ENCODE assay signal across 11 mouse cellular contexts in the genomic region with DNA sequence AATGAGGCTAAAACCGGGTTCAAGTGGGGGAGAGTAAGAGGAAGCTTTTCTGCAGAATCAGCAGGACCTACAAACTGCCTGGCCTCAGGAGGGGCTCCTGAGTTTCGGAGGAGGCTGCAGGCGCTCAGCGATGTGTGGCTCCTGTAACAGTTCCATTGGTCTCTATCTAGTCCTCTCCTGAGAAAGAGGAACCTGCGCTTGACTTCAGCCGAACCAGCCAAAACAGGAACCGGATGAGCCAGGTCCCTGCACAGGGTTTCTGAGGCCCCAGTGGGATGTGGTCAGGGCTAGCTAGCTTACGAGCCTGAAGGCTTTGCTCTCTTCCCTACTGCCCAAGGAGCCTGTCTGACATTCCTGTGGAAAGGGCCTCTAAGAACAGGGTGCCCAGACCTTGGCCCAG. TPM values are rescaled to one million over a fixed set of nuclear protein-coding genes. Genes with fewer than 3 reads are reported as not detected.
DNase-seq lines count a peak whose midpoint lies in the region; ATAC-seq lines count a peak whose summit lies in the region.
"Had no signal": no experiment of that assay in that cellular context is flagged by ENCODE, and none has a peak within 500 bp of the region (broad histone marks: within the 10 kb centered on the region; RNA-seq: fewer than 3 reads in every experiment).

No protein-coding gene starts in this region.

- peak; percentile 55 for DNase-seq in layer of hippocampus, adult 11-12 months (ENCODE audit: low spot score)
- no peak for DNase-seq in layer of hippocampus, postnatal 36 days
- DNase-seq in c-Kit-positive CD71-negative TER-119-negative erythroid progenitor cells, embryonic 14.5 days (ENCODE audit: low read depth): peak; percentile 67
- DNase-seq in thymus, postnatal 0 days (ENCODE audit: low spot score): peak; percentile 70
- DNase-seq in hindbrain, embryonic 14.5 days (ENCODE audit: low spot score): no peak
- no peak for DNase-seq in hindbrain, embryonic 10.5 days (ENCODE audit: low spot score)
- DNase-seq in right cerebral cortex, adult 18-20 months: no peak
- DNase-seq: cerebellum, adult 8-10 months had no signal

- no peaks in the 10 kb centered on the region; the same call in 1 of the 2 replicates for H3K4me1 ChIP-seq in hindbrain, embryonic 14.5 days (replicated peaks; ENCODE audit: control insufficient read depth, insufficient read depth, low read length)
- H3K4me1 ChIP-seq in hindbrain, embryonic 10.5 days (replicated peaks): peaks cover 11% of the 10 kb centered on the region

- H3K4me2 ChIP-seq in hindbrain, embryonic 14.5 days (replicated peaks): no peak overlapping the region

- H3K27ac ChIP-seq in hindbrain, embryonic 14.5 days: no peak overlapping the region
- no peak overlapping the region for H3K27ac ChIP-seq in hindbrain, embryonic 10.5 days

- H3K36me3 ChIP-seq in hindbrain, embryonic 14.5 days (replicated peaks; ENCODE audit: control insufficient read depth, insufficient read depth): no peaks in the 10 kb centered on the region
- H3K36me3 ChIP-seq in hindbrain, embryonic 10.5 days: no peaks in the 10 kb centered on the region

- H3K9me3 ChIP-seq in hindbrain, embryonic 14.5 days (ENCODE audit: control insufficient read depth, low read length): no peaks in the 10 kb centered on the region
- no peaks in the 10 kb centered on the region for H3K9me3 ChIP-seq in hindbrain, embryonic 10.5 days

- no peak overlapping the region for H3K4me3 ChIP-seq in hindbrain, embryonic 14.5 days (replicated peaks; ENCODE audit: low read length)
- H3K4me3 ChIP-seq in hindbrain, embryonic 10.5 days: no peak overlapping the region

- ATAC-seq in megakaryocyte, adult 5-6 weeks (ENCODE audit: poor library complexity, severe bottlenecking): peak; percentile 83
- no peak for ATAC-seq in hindbrain, embryonic 14.5 days (ENCODE audit: low FRiP score)
- ATAC-seq: midbrain, embryonic 16.5 days had no signal

- 75% methylated on average over 8 of the region's 8 CpGs for WGBS in hindbrain, embryonic 14.5 days
- WGBS in hindbrain, embryonic 10.5 days: 80% methylated on average over 8 of the region's 8 CpGs

- H3K9ac ChIP-seq in hindbrain, embryonic 14.5 days: no peak overlapping the region

- H3K27me3 ChIP-seq in hindbrain, embryonic 14.5 days (ENCODE audit: control insufficient read depth, insufficient read depth, low read length): no peaks in the 10 kb centered on the region
- peaks cover 59% of the 10 kb centered on the region for H3K27me3 ChIP-seq in hindbrain, embryonic 10.5 days (ENCODE audit: insufficient read depth, poor library complexity, severe bottlenecking)

RNA-seq across cellular contexts. Expression of a gene that starts 12.3 kb away (rescaled TPM):
- 1 to 10 TPM; 1.6 to 1.7 TPM for total RNA-seq in layer of hippocampus, postnatal 36 days (2021)
- 0.11 and 0.27 TPM in 2 replicates for total RNA-seq in megakaryocyte, adult 5-6 weeks (2015)
- 0.33 TPM in 1 of 2 replicates, not detected in the other for total RNA-seq in megakaryocyte, adult 5-6 weeks (2017)
- polyA plus RNA-seq in thymus, postnatal 0 days (2015; fragmentation: Nextera tagmentation; extraction: Ambion mirVana): 5.2 and 5.6 TPM in 2 replicates
- 1.5 and 1.6 TPM in 2 replicates for polyA plus RNA-seq in hindbrain, embryonic 14.5 days (2014; fragmentation: Nextera tagmentation; extraction: Ambion mirVana)
- 0.64 and 1.2 TPM in 2 replicates for polyA plus RNA-seq in hindbrain, embryonic 10.5 days (2016; fragmentation: Nextera tagmentation; extraction: Ambion mirVana)

RNA-seq across cellular contexts. Expression of a gene that starts 32.7 kb away (rescaled TPM):
- total RNA-seq in layer of hippocampus, postnatal 36 days (2021): 1 to 10 TPM; 1.5 to 1.6 TPM
- not detected in 2 replicates for total RNA-seq in megakaryocyte, adult 5-6 weeks (2015)
- not detected in 2 replicates for total RNA-seq in megakaryocyte, adult 5-6 weeks (2017)
- not detected in 2 replicates for polyA plus RNA-seq in thymus, postnatal 0 days (2015; fragmentation: Nextera tagmentation; extraction: Ambion mirVana)
- polyA plus RNA-seq in hindbrain, embryonic 14.5 days (2014; fragmentation: Nextera tagmentation; extraction: Ambion mirVana): 8.3 and 9.1 TPM in 2 replicates
- polyA plus RNA-seq in hindbrain, embryonic 10.5 days (2016; fragmentation: Nextera tagmentation; extraction: Ambion mirVana): 24.9 and 26.1 TPM in 2 replicates
- polyA plus RNA-seq: heart, embryonic 16.5 days had no signal

RNA-seq across cellular contexts. Expression of a gene that starts 45.0 kb away (rescaled TPM):
- 10 to 100 TPM; 49.7 to 53.9 TPM for total RNA-seq in layer of hippocampus, postnatal 36 days (2021)
- total RNA-seq in megakaryocyte, adult 5-6 weeks (2015): 1.1 and 1.4 TPM in 2 replicates
- total RNA-seq in megakaryocyte, adult 5-6 weeks (2017): 0.77 and 1.1 TPM in 2 replicates
- 1.9 TPM in 2 replicates for polyA plus RNA-seq in thymus, postnatal 0 days (2015; fragmentation: Nextera tagmentation; extraction: Ambion mirVana)
- polyA plus RNA-seq in hindbrain, embryonic 14.5 days (2014; fragmentation: Nextera tagmentation; extraction: Ambion mirVana): 23.5 and 28.8 TPM in 2 replicates
- 10.5 and 15.4 TPM in 2 replicates for polyA plus RNA-seq in hindbrain, embryonic 10.5 days (2016; fragmentation: Nextera tagmentation; extraction: Ambion mirVana)

Comparison
In these comparisons a context has a peak if more than half of its experiments do, and no peak if none do; other contexts are left out.
1. DNase-seq: peak in layer of hippocampus, adult 11-12 months (single experiment), c-Kit-positive CD71-negative TER-119-negative erythroid progenitor cells, embryonic 14.5 days (single experiment) and thymus, postnatal 0 days (single experiment); none in layer of hippocampus, postnatal 36 days (0 of 2), hindbrain, embryonic 14.5 days (single experiment), hindbrain, embryonic 10.5 days (single experiment) and right cerebral cortex, adult 18-20 months (single experiment).